Mouse (Mus musculus): Measurements from ENCODE around the gene Ripor3. TPM values are rescaled to one million over a fixed set of nuclear protein-coding genes. Genes with fewer than 3 reads are reported as not detected.
A peak's percentile ranks its signal among the peaks of the same experiment; 100 is the strongest.

The Ripor3 gene
- polyA plus RNA-seq, 1 experiment from 2014 or later, result 1.1 TPM

- ATAC-seq, result no peak
- Histone ChIP-seq H3K9ac (replicated peaks; ENCODE audit: low read depth) (no peak overlapping the region), H3K27me3 (replicated peaks; ENCODE audit: insufficient read depth, low read length) (no peaks in the 10 kb centered on the region), H3K4me2 (replicated peaks; ENCODE audit: low read depth, low read length) (no peak overlapping the region), H3K4me1 (ENCODE audit: insufficient read depth, low read depth, low read length) (peaks cover 3% of the 10 kb centered on the region; the same call in 1 of the 2 replicates), H3K36me3 (ENCODE audit: insufficient read depth, low read length) (no peaks in the 10 kb centered on the region), H3K9me3 (ENCODE audit: low read length) (no peaks in the 10 kb centered on the region), H3K4me3 (ENCODE audit: low read depth, low read length) (no peak overlapping the region), H3K27ac (ENCODE audit: low read length) (no peak overlapping the region)
- 94% methylated on average over 11 of the region's 11 CpGs for WGBS
- no peak for DNase-seq (ENCODE audit: low spot score)
- TF ChIP-seq CTCF (IDR thresholded peaks at IDR 0.05), result no peak
These were observed 43.7 kb upstream of the Ripor3 start for GRCm38 (mm10) chr2:168054142-168054541.

- Histone ChIP-seq H3K4me3 (ENCODE audit: low read depth, low read length) (no peak overlapping the region), H3K4me1 (ENCODE audit: insufficient read depth, low read depth, low read length) (peaks cover 3% of the 10 kb centered on the region; the same call in 1 of the 2 replicates), H3K27ac (ENCODE audit: low read length) (no peak overlapping the region), H3K4me2 (replicated peaks; ENCODE audit: low read depth, low read length) (no peak overlapping the region), H3K9me3 (ENCODE audit: low read length) (no peaks in the 10 kb centered on the region), H3K9ac (replicated peaks; ENCODE audit: low read depth) (no peak overlapping the region), H3K27me3 (replicated peaks; ENCODE audit: insufficient read depth, low read length) (no peaks in the 10 kb centered on the region), H3K36me3 (ENCODE audit: insufficient read depth, low read length) (no peaks in the 10 kb centered on the region)
- TF ChIP-seq CTCF (IDR thresholded peaks at IDR 0.05) (peak; percentile 83), EP300 (IDR thresholded peaks at IDR 0.05) (no peak)
- ATAC-seq (peak; percentile 21; the same call in 1 of the 2 replicates), DNase-seq (ENCODE audit: low spot score) (peak; percentile 57)
- 17% methylated on average over 2 of the region's 2 CpGs for WGBS
These were observed 42.3 kb upstream of the Ripor3 start for GRCm38 (mm10) chr2:168052689-168053088.

GRCm38 (mm10) chr2:168052156-168052555 is 41.7 kb upstream of the Ripor3 start:
- ATAC-seq (no peak), DNase-seq (ENCODE audit: low spot score) (no peak)
- TF ChIP-seq EP300 (IDR thresholded peaks at IDR 0.05) (no peak), CTCF (IDR thresholded peaks at IDR 0.05) (no peak)
- H3K4me1 ChIP-seq (ENCODE audit: insufficient read depth, low read depth, low read length), result peaks cover 3% of the 10 kb centered on the region; the same call in 1 of the 2 replicates
- no peak overlapping the region for H3K9ac ChIP-seq (replicated peaks; ENCODE audit: low read depth)
- no peaks in the 10 kb centered on the region for H3K27me3 ChIP-seq (replicated peaks; ENCODE audit: insufficient read depth, low read length)
- no peaks in the 10 kb centered on the region for H3K9me3 ChIP-seq (ENCODE audit: low read length)
- H3K4me3 ChIP-seq (ENCODE audit: low read depth, low read length), result no peak overlapping the region
- no peaks in the 10 kb centered on the region for H3K36me3 ChIP-seq (ENCODE audit: insufficient read depth, low read length)
- H3K27ac ChIP-seq (ENCODE audit: low read length), result no peak overlapping the region
- no peak overlapping the region for H3K4me2 ChIP-seq (replicated peaks; ENCODE audit: low read depth, low read length)
- WGBS, result 86% methylated on average over 1 of the region's 1 CpGs

DNA sequence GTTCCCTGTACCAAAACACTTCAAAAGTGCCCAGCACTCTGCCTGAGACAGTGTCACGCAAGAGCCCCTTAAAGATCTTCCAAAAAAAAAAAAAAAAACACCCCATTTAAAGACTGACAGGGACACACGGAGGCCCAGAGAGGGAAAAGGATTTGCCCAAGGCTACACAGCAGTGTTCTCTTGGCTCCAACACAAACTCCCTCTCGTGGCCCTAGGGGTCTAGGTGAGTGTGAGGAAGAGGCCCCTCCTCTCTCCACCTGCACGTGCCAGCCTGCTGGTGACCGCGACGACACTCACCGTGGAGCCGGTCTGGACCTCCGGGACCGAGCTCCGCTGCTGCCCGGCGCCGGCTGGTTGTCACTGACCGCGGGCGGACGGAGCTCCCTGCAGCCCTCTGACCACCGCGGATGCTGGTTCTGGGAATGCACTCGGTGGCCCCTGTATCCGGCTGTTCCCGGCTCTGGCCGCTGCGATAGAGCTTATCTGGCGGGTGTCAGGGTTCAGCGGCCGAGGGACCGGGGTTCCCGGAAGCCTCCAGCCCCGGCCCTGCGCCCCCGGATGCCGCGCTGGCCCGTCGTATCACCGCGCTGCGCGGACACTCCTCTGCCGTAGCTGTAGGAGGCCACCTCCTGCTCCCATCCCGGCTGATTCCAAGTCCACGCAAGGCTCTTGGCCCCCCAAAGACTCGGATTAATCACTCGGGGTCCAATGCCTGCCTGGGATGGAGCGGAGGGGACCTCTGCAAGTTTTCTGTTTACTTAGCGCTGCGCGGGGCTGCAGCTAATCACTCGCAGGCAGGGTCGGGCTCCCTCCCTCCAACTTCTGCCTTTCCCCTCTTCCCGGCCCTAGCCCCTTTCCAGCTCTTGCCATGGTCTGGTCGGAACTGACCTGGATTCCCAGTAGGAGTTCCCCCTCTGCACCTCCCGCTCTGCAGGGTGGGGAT is 39.9 kb upstream of the Ripor3 start:
- peak overlapping the region; percentile 32 for H3K4me3 ChIP-seq (ENCODE audit: low read depth, low read length)
- H3K27ac ChIP-seq (ENCODE audit: low read length), result no peak overlapping the region
- DNase-seq (ENCODE audit: low spot score) (peak; percentile 28), ATAC-seq (peak; percentile 44)
- no peaks in the 10 kb centered on the region for H3K9me3 ChIP-seq (ENCODE audit: low read length)
- peak overlapping the region; percentile 70 for H3K4me2 ChIP-seq (replicated peaks; ENCODE audit: low read depth, low read length)
- H3K27me3 ChIP-seq (replicated peaks; ENCODE audit: insufficient read depth, low read length), result no peaks in the 10 kb centered on the region
- no peaks in the 10 kb centered on the region for H3K36me3 ChIP-seq (ENCODE audit: insufficient read depth, low read length)
- TF ChIP-seq CTCF (IDR thresholded peaks at IDR 0.05), result 0 out of 2 replicates have a peak, but pooled peaks have one; percentile 21
- no peak for TF ChIP-seq EP300 (IDR thresholded peaks at IDR 0.05)
- WGBS, result 1% methylated on average over 51 of the region's 56 CpGs
- no peaks in the 10 kb centered on the region; the same call in 1 of the 2 replicates for H3K4me1 ChIP-seq (ENCODE audit: insufficient read depth, low read depth, low read length)
- H3K9ac ChIP-seq (replicated peaks; ENCODE audit: low read depth), result peak overlapping the region; percentile 34; the same call in 1 of the 2 replicates

DNA sequence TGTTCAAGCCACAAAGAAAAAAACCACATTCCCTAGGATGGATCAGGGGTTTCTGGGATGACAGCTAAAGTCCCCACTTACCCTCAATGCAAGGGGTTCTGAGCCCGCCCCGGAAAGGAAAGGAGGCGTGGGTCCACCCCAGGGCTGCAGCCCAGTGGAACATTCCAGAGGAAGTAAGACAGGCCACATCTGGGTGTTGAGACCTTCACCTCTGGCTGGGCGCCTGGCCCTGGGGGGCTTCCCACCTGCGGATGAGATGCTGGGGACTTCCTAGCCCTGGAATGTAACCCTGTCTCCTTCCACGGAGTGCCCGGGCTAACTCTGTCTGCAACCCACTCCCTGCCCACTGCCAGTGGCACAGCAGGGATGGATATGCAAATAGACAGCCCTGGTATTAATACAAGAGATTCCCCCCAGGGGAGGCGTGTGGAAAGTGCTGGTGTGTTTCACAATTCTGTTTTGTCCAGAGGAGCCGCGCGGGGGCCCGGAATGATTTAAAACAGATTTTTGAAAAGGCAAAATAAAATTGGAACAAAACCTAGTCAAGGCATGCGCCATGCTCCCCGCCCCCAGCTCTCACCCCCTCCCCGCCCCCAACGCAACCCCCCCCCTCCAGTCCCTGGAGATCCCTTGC is 38.7 kb upstream of the Ripor3 start:
- H3K9ac ChIP-seq (replicated peaks; ENCODE audit: low read depth), result no peak overlapping the region
- no peaks in the 10 kb centered on the region for H3K27me3 ChIP-seq (replicated peaks; ENCODE audit: insufficient read depth, low read length)
- DNase-seq (ENCODE audit: low spot score), result peak; percentile 52
- H3K9me3 ChIP-seq (ENCODE audit: low read length), result no peaks in the 10 kb centered on the region
- peak overlapping the region; percentile 70; the same call in 1 of the 2 replicates for H3K4me2 ChIP-seq (replicated peaks; ENCODE audit: low read depth, low read length)
- TF ChIP-seq CTCF (IDR thresholded peaks at IDR 0.05) (no peak), EP300 (IDR thresholded peaks at IDR 0.05) (no peak)
- H3K4me3 ChIP-seq (ENCODE audit: low read depth, low read length), result peak overlapping the region; percentile 32; the same call in 1 of the 2 replicates
- 14% methylated on average over 14 of the region's 16 CpGs for WGBS
- no peak overlapping the region for H3K27ac ChIP-seq (ENCODE audit: low read length)
- H3K4me1 ChIP-seq (ENCODE audit: insufficient read depth, low read depth, low read length), result no peaks in the 10 kb centered on the region; the same call in 1 of the 2 replicates
- H3K36me3 ChIP-seq (ENCODE audit: insufficient read depth, low read length), result no peaks in the 10 kb centered on the region
- ATAC-seq, result no peak

DNA sequence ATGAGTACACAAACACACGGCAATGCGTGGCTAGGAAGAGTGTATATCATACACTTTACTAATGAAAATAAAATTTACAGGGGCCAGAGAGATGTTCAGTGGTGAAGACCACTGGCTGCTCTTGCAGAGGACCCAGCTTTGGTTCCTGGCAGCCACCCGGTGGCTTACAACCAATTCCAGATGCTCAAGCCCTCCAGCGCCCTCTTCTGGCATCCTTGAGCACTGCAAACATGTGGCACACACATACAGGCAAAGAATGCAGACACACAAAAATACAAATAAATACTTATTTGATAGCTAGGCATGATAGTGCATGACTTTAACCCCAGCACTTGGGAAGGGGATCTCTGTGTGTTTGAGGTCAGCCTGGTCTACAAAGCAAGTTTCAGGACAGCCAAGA is 36.0 kb upstream of the Ripor3 start:
- ATAC-seq (no peak), DNase-seq (ENCODE audit: low spot score) (no peak)
- Histone ChIP-seq H3K9me3 (ENCODE audit: low read length) (no peaks in the 10 kb centered on the region), H3K9ac (replicated peaks; ENCODE audit: low read depth) (no peak overlapping the region), H3K36me3 (ENCODE audit: insufficient read depth, low read length) (no peaks in the 10 kb centered on the region), H3K27ac (ENCODE audit: low read length) (no peak overlapping the region), H3K4me1 (ENCODE audit: insufficient read depth, low read depth, low read length) (no peaks in the 10 kb centered on the region; the same call in 1 of the 2 replicates), H3K27me3 (replicated peaks; ENCODE audit: insufficient read depth, low read length) (no peaks in the 10 kb centered on the region), H3K4me3 (ENCODE audit: low read depth, low read length) (no peak overlapping the region), H3K4me2 (replicated peaks; ENCODE audit: low read depth, low read length) (no peak overlapping the region)
- 81% methylated on average over 4 of the region's 4 CpGs for WGBS
- TF ChIP-seq CTCF (IDR thresholded peaks at IDR 0.05) (peak; percentile 43), EP300 (IDR thresholded peaks at IDR 0.05) (no peak)

Data from lung, postnatal 0 days (tissue).